Mouse (Mus musculus): ENCODE data around the gene Meiob.

- TF ChIP-seq CTCF (IDR thresholded peaks at IDR 0.05; ENCODE audit: borderline replicate concordance, control insufficient read depth, extremely low read depth, insufficient read depth, low read length, poor library complexity), result no peak
- TF ChIP-seq POLR2A (IDR thresholded peaks at IDR 0.05; ENCODE audit: control insufficient read depth, extremely low read depth, insufficient read depth, low read length, poor library complexity), result no peak
Observed at GRCm38 (mm10) chr17:24867914-24868313, 63.8 kb downstream of the Meiob start.

Data from thymus, adult 2 months (tissue).